Mouse (Mus musculus) forebrain, embryonic 11.5 days (tissue): ENCODE measurements around the gene Mmrn2. TPM values are rescaled to one million over a fixed set of nuclear protein-coding genes. Genes with fewer than 3 reads are reported as not detected.

Experiments
- ATAC-seq: fragments of 200-750 bp; cut with Nextera tagmentation; replicated peaks from 2 replicates; pipeline ENCODE4 v1.8.0; 2017; ENCODE audit warnings: moderate TSS enrichment; ENCODE audit not compliant: low FRiP score
- DNase-seq: peaks from one replicate; pipeline ENCODE4 v3.0.0-alpha.2; 2017; ENCODE audit warnings: low spot score
- H3K27ac ChIP-seq: fragments of 300-500 bp; sonication (generic); 2 replicates; pipeline ENCODE4 v1.5.1; 2014; ENCODE audit warnings: low read depth, low read length
- H3K27me3 ChIP-seq: fragments of 300-500 bp; sonication (generic); 2 replicates; pipeline ENCODE4 v1.6.1; 2014; ENCODE audit warnings: mild to moderate bottlenecking, low read length, mixed read lengths; ENCODE audit not compliant: control insufficient read depth, insufficient read depth
- H3K36me3 ChIP-seq: fragments of 300-500 bp; sonication (generic); 2 replicates; pipeline ENCODE4 v1.6.1; 2014; ENCODE audit warnings: mild to moderate bottlenecking, low read length, moderate library complexity, mixed read lengths; ENCODE audit not compliant: control insufficient read depth, insufficient read depth
- H3K4me1 ChIP-seq: fragments of 300-500 bp; sonication (generic); replicated peaks from 2 replicates; pipeline ENCODE4 v1.6.1; 2014; ENCODE audit warnings: low read length, mixed read lengths; ENCODE audit not compliant: control insufficient read depth, insufficient read depth
- H3K4me2 ChIP-seq: fragments of 300-500 bp; sonication (generic); 2 replicates; pipeline ENCODE4 v1.6.1; 2014; ENCODE audit warnings: low read depth, mild to moderate bottlenecking, low read length, moderate library complexity, mixed read lengths; ENCODE audit not compliant: severe bottlenecking
- H3K4me3 ChIP-seq: fragments of 300-500 bp; sonication (generic); 2 replicates; pipeline ENCODE4 v1.5.1; 2014; ENCODE audit warnings: low read depth, low read length
- H3K9ac ChIP-seq: fragments of 300-500 bp; sonication (generic); 2 replicates; pipeline ENCODE4 v1.6.1; 2014; ENCODE audit warnings: low read length
- H3K9me3 ChIP-seq: fragments of 300-500 bp; sonication (generic); 2 replicates; pipeline ENCODE4 v1.6.1; 2016; ENCODE audit warnings: low read length, mixed read lengths; ENCODE audit not compliant: control insufficient read depth
- WGBS: fragments of 180-500 bp; shearing (Covaris S2); extraction: QIAGEN DNeasy Blood & Tissue Kit; methylation state at CpG from one replicate; pipeline ENCODE4 v1.1.7; 2014; 5-methylcytosine and 5-hydroxymethylcytosine counted together
- polyA plus RNA-seq: library from polyadenylated mRNA; unstranded; fragments of >200 nt; fragmentation: Nextera tagmentation; extraction: Ambion mirVana; gene quantifications from 2 replicates; pipeline ENCODE4 v1.2.1, GENCODE M21; 2014

Mmrn2 gene
- polyA plus RNA-seq, 1 experiment from 2014 or later: 7.2 TPM

DNA sequence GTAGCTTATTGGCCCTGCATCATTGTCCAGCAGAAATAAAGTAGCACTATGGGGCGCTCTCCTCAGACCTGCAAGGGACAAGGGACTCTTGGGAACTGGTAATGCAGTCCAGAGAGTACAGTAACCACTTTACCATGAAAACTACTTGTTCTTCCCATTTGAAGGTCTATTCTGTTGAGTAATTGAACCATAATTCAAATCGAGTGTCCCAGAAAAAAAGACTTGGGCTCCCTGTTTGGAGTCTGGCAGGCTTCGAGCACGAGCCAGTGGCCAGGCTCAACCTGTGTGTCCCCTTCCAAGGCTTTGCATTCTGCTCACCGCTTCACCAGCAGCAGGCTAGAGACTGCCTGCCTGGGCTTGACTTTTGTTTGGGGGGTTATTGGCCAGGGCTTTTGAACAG lies 30.9 kb upstream of the Mmrn2 start:
- Histone ChIP-seq H3K27me3 (no peaks in the 10 kb centered on the region), H3K4me3 (no peak overlapping the region), H3K36me3 (peaks cover 7% of the 10 kb centered on the region; the same call in 1 of the 2 replicates), H3K4me2 (no peak overlapping the region), H3K27ac (no peak overlapping the region), H3K9me3 (no peaks in the 10 kb centered on the region), H3K9ac (no peak overlapping the region), H3K4me1 (no peaks in the 10 kb centered on the region)
- ATAC-seq (no peak), DNase-seq (no peak)
- 83% methylated on average over 5 of the region's 5 CpGs for WGBS

DNA sequence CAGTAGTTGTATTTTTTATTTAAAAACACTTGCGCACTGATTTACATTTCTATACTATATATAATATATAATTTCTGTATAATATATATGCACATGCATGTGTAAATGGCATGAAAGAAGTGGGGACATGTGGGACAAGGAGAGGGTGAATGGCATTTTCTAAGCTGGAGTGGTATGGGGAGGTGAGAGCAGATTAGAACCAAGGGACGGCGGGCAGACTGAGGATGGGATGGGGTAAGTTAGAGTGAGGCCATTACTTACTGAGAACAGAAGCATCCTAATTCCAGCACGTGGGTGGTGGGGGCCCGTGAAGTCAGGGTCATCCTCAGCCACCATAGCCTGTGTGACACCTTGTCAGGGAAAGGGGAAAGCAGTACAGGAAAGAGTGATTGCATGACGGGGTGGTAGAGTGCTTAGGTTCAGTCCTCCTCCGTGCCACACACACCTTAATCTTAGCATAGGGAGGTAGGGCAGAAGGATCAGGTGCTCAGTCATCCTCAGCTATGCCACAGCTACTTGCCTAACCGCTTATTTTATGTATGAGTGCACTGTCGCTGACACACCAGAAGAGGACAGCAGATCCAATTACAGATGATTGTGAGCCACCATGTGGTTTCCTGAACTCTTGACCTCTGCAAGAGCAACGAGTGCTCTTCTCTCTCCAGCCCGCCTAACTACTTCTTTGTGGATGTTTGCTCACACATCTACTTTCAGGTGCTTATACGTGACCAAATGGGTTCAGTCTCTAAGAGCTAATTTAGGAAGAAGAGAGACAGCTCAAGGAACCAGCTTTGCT lies 29.3 kb upstream of the Mmrn2 start:
- H3K4me1 ChIP-seq: no peaks in the 10 kb centered on the region
- no peak overlapping the region for H3K4me3 ChIP-seq
- DNase-seq (no peak), ATAC-seq (no peak)
- WGBS: 60% methylated on average over 12 of the region's 12 CpGs
- no peak overlapping the region for H3K9ac ChIP-seq
- H3K9me3 ChIP-seq: no peaks in the 10 kb centered on the region
- no peak overlapping the region for H3K27ac ChIP-seq
- peaks cover 7% of the 10 kb centered on the region; the same call in 1 of the 2 replicates for H3K36me3 ChIP-seq
- H3K27me3 ChIP-seq: no peaks in the 10 kb centered on the region
- H3K4me2 ChIP-seq: no peak overlapping the region

DNA sequence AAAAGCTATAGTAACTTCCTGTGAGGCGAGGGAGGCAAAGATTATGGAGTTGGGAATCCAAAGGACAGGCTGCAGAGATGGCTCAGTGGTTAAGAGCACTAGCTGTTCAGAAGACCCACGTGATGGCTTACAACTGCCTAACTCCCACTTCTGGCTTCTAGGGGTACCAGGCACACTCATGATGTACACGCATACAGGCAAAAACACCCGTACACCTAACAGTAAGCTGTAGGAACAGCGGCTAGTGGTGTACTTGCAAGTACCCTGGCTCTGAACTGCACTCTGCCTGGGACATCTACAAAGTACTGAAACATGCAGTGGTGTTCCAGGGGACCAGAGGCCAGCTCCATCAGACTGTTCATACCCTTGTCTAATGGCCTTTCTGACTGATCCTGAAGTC lies 28.2 kb upstream of the Mmrn2 start:
- 93% methylated on average over 5 of the region's 5 CpGs for WGBS
- no peak overlapping the region for H3K9ac ChIP-seq
- H3K4me1 ChIP-seq: no peaks in the 10 kb centered on the region
- no peaks in the 10 kb centered on the region for H3K9me3 ChIP-seq
- ATAC-seq (no peak), DNase-seq (no peak)
- H3K27me3 ChIP-seq: no peaks in the 10 kb centered on the region
- H3K4me2 ChIP-seq: no peak overlapping the region
- no peak overlapping the region for H3K27ac ChIP-seq
- H3K36me3 ChIP-seq: peaks cover 1% of the 10 kb centered on the region; the same call in 1 of the 2 replicates
- no peak overlapping the region for H3K4me3 ChIP-seq

DNA sequence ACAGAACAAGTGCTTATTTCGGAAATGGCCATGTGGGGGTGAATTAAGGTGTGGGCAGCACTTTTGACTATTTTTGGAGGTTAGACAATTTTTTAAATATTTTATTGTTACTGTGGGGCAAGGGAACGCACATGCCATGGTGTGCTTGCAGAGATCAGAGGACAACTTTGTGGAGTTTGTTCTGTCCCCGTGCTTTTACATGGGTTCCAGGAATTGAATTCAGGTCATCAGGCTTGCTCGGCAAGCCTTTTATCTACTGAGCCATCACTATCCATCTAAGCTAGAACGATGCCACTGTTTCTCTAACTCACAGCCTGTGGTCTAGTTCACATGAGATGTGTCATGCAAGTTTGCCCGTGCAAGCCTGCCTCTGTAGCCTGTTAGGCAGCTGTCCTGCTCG lies 27.0 kb upstream of the Mmrn2 start:
- Histone ChIP-seq H3K9ac (no peak overlapping the region), H3K27ac (no peak overlapping the region), H3K27me3 (no peaks in the 10 kb centered on the region), H3K4me1 (no peaks in the 10 kb centered on the region), H3K4me3 (no peak overlapping the region), H3K4me2 (no peak overlapping the region), H3K36me3 (no peaks in the 10 kb centered on the region), H3K9me3 (no peaks in the 10 kb centered on the region)
- 89% methylated on average over 7 of the region's 7 CpGs for WGBS
- ATAC-seq (no peak), DNase-seq (no peak)

DNA sequence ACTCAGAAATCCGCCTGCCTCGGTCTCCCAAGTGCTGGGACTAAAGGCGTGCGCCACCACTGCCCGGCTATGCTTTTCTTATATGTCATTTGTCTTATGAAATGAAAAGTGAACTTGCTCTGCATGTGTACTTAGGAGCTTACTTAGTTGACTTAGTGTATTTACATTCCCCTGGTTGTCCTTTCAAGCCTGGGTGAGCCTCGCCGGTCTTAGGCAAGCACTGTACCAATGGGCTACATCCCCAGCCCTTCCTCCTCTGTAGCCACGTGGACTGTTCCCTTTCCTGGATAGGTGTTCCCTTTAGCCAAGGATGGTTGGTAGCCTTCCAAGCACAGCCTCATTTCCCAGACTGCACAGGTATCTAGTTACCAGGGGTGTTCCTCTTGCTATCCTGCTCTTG lies 26.3 kb upstream of the Mmrn2 start:
- Histone ChIP-seq H3K9me3 (no peaks in the 10 kb centered on the region), H3K4me2 (no peak overlapping the region), H3K4me3 (no peak overlapping the region), H3K27ac (no peak overlapping the region), H3K27me3 (no peaks in the 10 kb centered on the region), H3K9ac (no peak overlapping the region), H3K4me1 (no peaks in the 10 kb centered on the region), H3K36me3 (no peaks in the 10 kb centered on the region)
- ATAC-seq (no peak), DNase-seq (no peak)
- 91% methylated on average over 8 of the region's 8 CpGs for WGBS

DNA sequence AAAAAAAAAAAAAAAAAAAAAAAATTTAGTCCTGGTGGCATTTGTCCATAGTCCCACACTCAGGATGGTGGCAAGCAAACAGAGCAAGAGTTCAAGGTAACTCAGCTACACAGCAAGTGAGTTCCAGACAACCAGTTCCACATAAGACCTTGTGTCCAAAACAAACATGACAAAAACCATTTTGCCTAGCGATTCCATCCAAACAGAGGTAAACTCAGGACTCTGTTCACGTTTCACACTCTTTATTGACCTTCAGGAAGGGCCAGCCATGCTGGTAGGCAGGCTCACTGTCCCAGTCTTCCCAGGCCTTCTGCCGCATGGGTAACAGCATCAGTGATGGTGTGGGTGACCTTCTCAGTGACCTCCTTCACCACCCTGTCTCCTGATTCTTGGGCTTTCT lies 23.6 kb upstream of the Mmrn2 start:
- WGBS: 75% methylated on average over 3 of the region's 3 CpGs
- Histone ChIP-seq H3K36me3 (no peaks in the 10 kb centered on the region), H3K4me1 (no peaks in the 10 kb centered on the region), H3K9ac (no peak overlapping the region), H3K9me3 (no peaks in the 10 kb centered on the region), H3K4me2 (no peak overlapping the region), H3K4me3 (no peak overlapping the region), H3K27me3 (no peaks in the 10 kb centered on the region), H3K27ac (no peak overlapping the region)
- no peak for DNase-seq
- ATAC-seq: no peak

DNA sequence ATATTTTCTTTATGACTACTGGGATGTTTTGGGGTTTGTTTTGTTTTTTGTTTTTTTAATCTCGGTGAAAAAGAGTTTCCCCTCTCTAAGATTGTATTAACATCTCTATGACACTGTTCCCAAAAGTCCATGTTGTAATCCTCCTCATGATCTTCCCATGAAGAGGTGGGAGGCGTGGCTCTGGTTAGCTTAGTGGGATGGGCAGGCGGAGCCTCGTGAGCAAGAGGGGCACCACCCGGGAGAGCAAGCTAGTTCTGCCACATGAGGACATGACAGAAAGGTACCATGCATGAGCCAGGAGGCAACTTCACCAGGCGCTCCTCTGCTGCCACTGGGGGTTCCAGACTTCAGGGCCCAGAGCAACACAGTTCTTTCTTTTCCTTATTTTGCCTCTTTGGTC lies 22.7 kb upstream of the Mmrn2 start:
- H3K27me3 ChIP-seq: no peaks in the 10 kb centered on the region
- ATAC-seq (no peak), DNase-seq (no peak)
- no peaks in the 10 kb centered on the region for H3K4me1 ChIP-seq
- H3K4me2 ChIP-seq: no peak overlapping the region
- no peak overlapping the region for H3K4me3 ChIP-seq
- no peak overlapping the region for H3K9ac ChIP-seq
- H3K27ac ChIP-seq: no peak overlapping the region
- H3K36me3 ChIP-seq: no peaks in the 10 kb centered on the region
- no peaks in the 10 kb centered on the region for H3K9me3 ChIP-seq
- WGBS: 68% methylated on average over 6 of the region's 6 CpGs

DNA sequence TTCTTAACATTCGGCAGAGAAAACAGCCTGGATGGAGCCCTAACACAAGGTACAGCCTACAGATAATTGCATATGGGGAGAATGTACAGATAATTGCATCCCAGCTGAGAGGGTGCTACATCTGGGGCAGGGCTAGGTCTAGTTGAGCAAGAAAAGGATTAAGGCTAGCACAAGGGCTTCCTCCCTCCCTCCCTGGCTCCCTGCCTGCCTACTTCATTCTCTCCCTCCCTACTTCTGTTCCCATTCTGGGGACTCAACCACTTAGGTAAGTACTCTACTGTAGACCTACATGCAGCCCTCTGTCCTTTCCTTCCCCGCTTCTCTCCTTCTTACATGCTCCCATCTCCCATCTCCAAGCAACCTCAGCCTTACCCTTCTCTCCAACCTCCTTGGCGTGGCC lies 21.9 kb upstream of the Mmrn2 start:
- no peak for ATAC-seq
- Histone ChIP-seq H3K9me3 (no peaks in the 10 kb centered on the region), H3K4me3 (no peak overlapping the region), H3K4me2 (no peak overlapping the region), H3K27me3 (no peaks in the 10 kb centered on the region), H3K27ac (no peak overlapping the region), H3K4me1 (no peaks in the 10 kb centered on the region), H3K36me3 (no peaks in the 10 kb centered on the region), H3K9ac (no peak overlapping the region)
- whole genome bisulfite sequencing: 86% methylated on average over 3 of the region's 3 CpGs
- DNase-seq: no peak

DNA sequence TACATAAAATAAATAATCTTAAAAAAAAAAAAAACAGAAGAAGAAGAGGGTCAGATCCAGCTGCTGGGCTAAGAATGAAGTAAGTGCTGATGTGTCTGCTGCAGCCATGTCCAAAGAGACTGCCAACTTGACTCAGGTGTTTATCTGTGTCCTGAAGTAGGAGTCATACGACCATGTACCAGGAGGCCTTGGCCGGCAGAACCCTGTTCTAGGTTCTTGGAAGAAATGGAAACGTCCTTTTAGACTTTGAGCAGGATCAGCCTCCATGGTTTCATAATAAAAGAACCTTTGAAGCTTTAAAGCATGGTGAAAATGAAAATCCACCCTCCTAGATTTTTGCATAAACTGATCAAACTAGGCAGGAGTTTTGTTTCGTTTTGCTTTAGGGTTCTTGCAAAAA lies 20.8 kb upstream of the Mmrn2 start:
- Histone ChIP-seq H3K4me2 (no peak overlapping the region), H3K27ac (no peak overlapping the region), H3K9me3 (no peaks in the 10 kb centered on the region), H3K36me3 (no peaks in the 10 kb centered on the region), H3K4me1 (no peaks in the 10 kb centered on the region), H3K4me3 (no peak overlapping the region), H3K9ac (no peak overlapping the region), H3K27me3 (no peaks in the 10 kb centered on the region)
- 90% methylated on average over 4 of the region's 4 CpGs for WGBS
- DNase-seq: no peak
- no peak for ATAC-seq
